Mouse (Mus musculus) forebrain, postnatal 0 days (tissue): ENCODE results near the gene Bcl7c. TPM values are rescaled to one million over a fixed set of nuclear protein-coding genes. Genes with fewer than 3 reads are reported as not detected.

Experiments used
- ATAC-seq: fragments of 200-750 bp; cut with Nextera tagmentation; 2 replicates; pipeline ENCODE4 v1.8.0; 2017; ENCODE audit warnings: mild to moderate bottlenecking, moderate library complexity
- DNase-seq: peaks from one replicate; pipeline ENCODE4 v3.0.0-alpha.2; 2015
- H3K27ac ChIP-seq: fragments of 300-500 bp; sonication (generic); 2 replicates; pipeline ENCODE4 v1.5.1; 2014; ENCODE audit warnings: low read depth, mild to moderate bottlenecking, antibody characterized with exemption, low read length, moderate library complexity, mixed read lengths
- H3K27me3 ChIP-seq: fragments of 300-500 bp; sonication (generic); 2 replicates; pipeline ENCODE4 v1.6.1; 2014; ENCODE audit warnings: mild to moderate bottlenecking, low read length, mixed read lengths; ENCODE audit not compliant: insufficient read depth
- H3K36me3 ChIP-seq: fragments of 300-500 bp; sonication (generic); 2 replicates; pipeline ENCODE4 v1.6.1; 2014; ENCODE audit warnings: mild to moderate bottlenecking, moderate library complexity; ENCODE audit not compliant: insufficient read depth
- H3K4me1 ChIP-seq: fragments of 300-500 bp; sonication (generic); 2 replicates; pipeline ENCODE4 v1.6.1; 2014; ENCODE audit warnings: antibody characterized with exemption; ENCODE audit not compliant: insufficient read depth
- H3K4me2 ChIP-seq: fragments of 300-500 bp; sonication (generic); 2 replicates; pipeline ENCODE4 v1.6.1; 2014; ENCODE audit warnings: low read depth, mild to moderate bottlenecking, moderate library complexity
- H3K4me3 ChIP-seq: fragments of 300-500 bp; sonication (generic); 2 replicates; pipeline ENCODE4 v1.5.1; 2014; ENCODE audit warnings: low read depth, low read length, mixed read lengths
- H3K9ac ChIP-seq: fragments of 300-500 bp; sonication (generic); 2 replicates; pipeline ENCODE4 v1.6.1; 2014; ENCODE audit warnings: mild to moderate bottlenecking
- H3K9me3 ChIP-seq: fragments of 300-500 bp; sonication (generic); 2 replicates; pipeline ENCODE4 v1.6.1; 2016; ENCODE audit warnings: low read length
- CTCF ChIP-seq: sonication (generic); IDR thresholded peaks from 2 replicates; pipeline ENCODE4 v1.5.1; 2016; ENCODE audit warnings: antibody characterized with exemption, control low read depth, low read depth
- WGBS: fragments of 180-500 bp; shearing (Covaris S2); extraction: QIAGEN DNeasy Blood & Tissue Kit; methylation state at CpG from one replicate; pipeline ENCODE4 v1.1.7; 2014; 5-methylcytosine and 5-hydroxymethylcytosine counted together
- polyA plus RNA-seq: library from polyadenylated mRNA; unstranded; fragments of >200 nt; fragmentation: Nextera tagmentation; extraction: Ambion mirVana; gene quantifications from 2 replicates; pipeline ENCODE4 v1.2.1, GENCODE M21; 2015
- total RNA-seq: library from RNA; depleted of rRNA; stranded (reverse); fragments of >200 nt; gene quantifications from 2 replicates; pipeline ENCODE4 v1.2.3, GENCODE M21; 2014

Gene Bcl7c
- total and polyA plus RNA-seq, 2 experiments from 2014 or later: 47.5 to 102 TPM

DNA sequence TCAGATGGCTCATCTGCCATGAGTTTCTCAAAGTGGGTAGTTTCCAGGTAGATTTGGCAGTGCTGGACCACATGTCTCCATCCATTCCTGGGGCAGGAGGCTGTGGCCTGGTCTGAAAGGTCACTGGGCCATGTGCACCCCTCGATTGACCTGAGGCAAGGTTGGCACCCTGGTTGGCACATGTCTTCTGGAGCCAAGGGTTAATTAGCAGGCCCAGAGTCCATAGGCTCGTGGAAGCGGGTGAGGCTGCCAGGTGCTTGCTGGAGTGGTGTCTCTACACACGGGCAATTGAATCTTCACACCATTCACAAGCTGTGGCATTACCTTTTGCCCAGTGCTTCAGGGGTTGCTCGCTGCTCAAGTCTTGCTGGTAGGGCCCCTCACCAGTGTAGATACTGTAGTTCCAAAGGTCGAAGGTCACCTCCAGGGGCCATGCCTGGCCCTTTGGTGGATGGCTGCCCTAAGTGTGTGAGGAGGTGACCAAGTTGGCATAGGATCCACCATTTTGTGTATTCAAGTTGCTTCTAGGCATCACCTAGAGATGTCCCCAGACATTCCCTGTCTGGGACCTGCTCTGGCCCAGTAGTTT lies 42.6 kb downstream of the Bcl7c start:
- H3K27ac ChIP-seq: no peak overlapping the region
- H3K9me3 ChIP-seq: no peaks in the 10 kb centered on the region
- no peaks in the 10 kb centered on the region for H3K4me1 ChIP-seq
- DNase-seq (no peak), ATAC-seq (no peak)
- no peak for TF ChIP-seq CTCF
- WGBS: 93% methylated on average over 6 of the region's 6 CpGs
- no peak overlapping the region for H3K4me2 ChIP-seq
- peaks cover 21% of the 10 kb centered on the region for H3K36me3 ChIP-seq
- H3K9ac ChIP-seq: no peak overlapping the region
- no peak overlapping the region for H3K4me3 ChIP-seq
- H3K27me3 ChIP-seq: no peaks in the 10 kb centered on the region

DNA sequence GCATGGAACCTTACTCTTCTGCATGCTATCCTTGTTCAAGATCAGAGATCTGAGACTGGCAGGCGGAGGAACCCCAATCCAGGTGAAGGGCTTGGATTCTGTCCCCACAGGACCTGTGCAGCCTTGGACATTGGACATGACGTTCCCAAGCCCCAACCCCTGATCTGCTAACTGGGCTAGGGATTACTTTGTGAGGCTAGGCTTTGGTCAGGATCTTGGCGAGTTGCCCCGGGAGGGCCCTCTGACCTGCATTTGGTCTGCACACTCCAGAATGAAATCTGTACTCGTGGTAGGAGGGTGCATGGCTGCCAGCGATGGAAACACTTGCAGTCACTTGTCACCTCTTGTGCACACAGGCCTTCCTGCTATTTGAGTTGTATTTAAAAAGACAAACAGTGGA lies 45.8 kb downstream of the Bcl7c start:
- 86% methylated on average over 6 of the region's 6 CpGs for WGBS
- no peak for TF ChIP-seq CTCF
- Histone ChIP-seq H3K9me3 (no peaks in the 10 kb centered on the region), H3K36me3 (peaks cover 21% of the 10 kb centered on the region), H3K4me1 (no peaks in the 10 kb centered on the region), H3K9ac (no peak overlapping the region), H3K27ac (no peak overlapping the region), H3K27me3 (no peaks in the 10 kb centered on the region), H3K4me3 (no peak overlapping the region), H3K4me2 (no peak overlapping the region)
- ATAC-seq (no peak), DNase-seq (no peak)

DNA sequence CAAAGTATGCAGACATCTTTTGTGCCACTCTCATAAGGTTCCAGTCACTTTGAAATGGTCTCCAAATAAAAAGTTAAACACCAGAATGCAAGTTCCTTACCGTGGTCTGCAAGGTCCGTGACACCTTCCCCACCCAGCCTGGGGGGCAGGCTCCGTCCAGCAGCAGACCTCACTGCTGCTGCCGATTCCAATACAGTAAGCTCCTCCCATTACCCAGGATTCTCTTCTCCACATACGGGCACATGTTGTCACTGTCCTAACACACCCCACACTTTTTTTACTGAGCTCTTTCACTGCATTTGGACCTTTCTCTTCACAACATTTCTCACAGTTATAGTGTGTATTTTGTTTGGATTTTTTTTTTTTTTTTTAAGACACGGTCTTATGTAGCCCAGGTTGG lies 46.9 kb downstream of the Bcl7c start:
- H3K9ac ChIP-seq: no peak overlapping the region
- WGBS: 80% methylated on average over 6 of the region's 6 CpGs
- no peak for DNase-seq
- H3K4me1 ChIP-seq: no peaks in the 10 kb centered on the region
- no peaks in the 10 kb centered on the region for H3K27me3 ChIP-seq
- no peak overlapping the region for H3K27ac ChIP-seq
- no peaks in the 10 kb centered on the region for H3K9me3 ChIP-seq
- peaks cover 20% of the 10 kb centered on the region for H3K36me3 ChIP-seq
- no peak overlapping the region for H3K4me3 ChIP-seq
- ATAC-seq: no peak
- H3K4me2 ChIP-seq: no peak overlapping the region
- TF ChIP-seq CTCF: no peak

DNA sequence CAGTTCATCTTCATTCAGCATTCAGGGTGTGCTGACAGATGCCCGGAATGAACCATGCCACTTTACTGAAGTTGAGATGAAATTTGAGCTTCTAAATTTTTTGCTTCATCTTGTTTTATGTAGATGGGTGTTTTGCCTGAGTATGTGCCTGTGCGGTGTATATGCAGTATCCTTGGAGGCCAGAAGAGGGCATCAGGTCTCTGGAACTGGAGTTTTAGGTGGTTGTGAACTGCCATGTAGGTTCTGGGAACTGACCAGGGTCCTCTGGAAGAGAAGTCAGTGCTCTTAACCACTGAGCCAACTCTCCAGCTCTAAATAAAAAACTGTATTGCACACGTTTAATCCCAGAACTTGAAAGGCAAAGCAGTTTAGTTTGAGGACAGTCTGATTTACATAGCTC lies 47.9 kb downstream of the Bcl7c start:
- H3K4me2 ChIP-seq: no peak overlapping the region
- no peak for DNase-seq
- no peaks in the 10 kb centered on the region for H3K27me3 ChIP-seq
- H3K4me1 ChIP-seq: no peaks in the 10 kb centered on the region
- WGBS: 88% methylated on average over 3 of the region's 3 CpGs
- no peak overlapping the region for H3K4me3 ChIP-seq
- TF ChIP-seq CTCF: no peak
- H3K9me3 ChIP-seq: no peaks in the 10 kb centered on the region
- H3K9ac ChIP-seq: no peak overlapping the region
- H3K36me3 ChIP-seq: peaks cover 11% of the 10 kb centered on the region
- H3K27ac ChIP-seq: no peak overlapping the region
- no peak for ATAC-seq

DNA sequence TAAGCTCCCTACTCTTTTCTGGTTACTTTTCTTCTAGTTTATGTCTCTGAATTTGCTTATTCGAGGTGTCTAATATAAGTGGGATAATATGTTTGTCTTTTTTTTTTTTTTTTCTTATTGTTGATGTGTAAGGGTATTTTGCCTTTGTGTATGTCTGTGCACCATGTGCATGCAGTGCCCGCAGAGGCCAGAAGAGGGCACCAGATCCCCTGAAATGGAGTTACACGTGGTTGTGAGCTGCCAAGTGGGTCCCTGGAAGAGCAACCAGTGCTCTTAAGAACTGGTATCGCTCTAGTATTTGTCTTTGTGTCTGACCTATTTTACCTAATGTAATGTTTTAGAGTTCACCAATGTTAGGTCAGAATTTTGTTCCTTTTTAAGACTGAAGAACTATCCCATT lies 51.8 kb downstream of the Bcl7c start:
- H3K9ac ChIP-seq: no peak overlapping the region
- no peaks in the 10 kb centered on the region for H3K4me1 ChIP-seq
- DNase-seq (peak; percentile 75), ATAC-seq (peak; percentile 61; the same call in 1 of the 2 replicates)
- no peak overlapping the region for H3K4me2 ChIP-seq
- no peaks in the 10 kb centered on the region for H3K9me3 ChIP-seq
- no peaks in the 10 kb centered on the region for H3K36me3 ChIP-seq
- no peak overlapping the region for H3K27ac ChIP-seq
- H3K27me3 ChIP-seq: no peaks in the 10 kb centered on the region
- TF ChIP-seq CTCF: peak; percentile 80
- 33% methylated on average over 4 of the region's 4 CpGs for WGBS
- no peak overlapping the region for H3K4me3 ChIP-seq

DNA sequence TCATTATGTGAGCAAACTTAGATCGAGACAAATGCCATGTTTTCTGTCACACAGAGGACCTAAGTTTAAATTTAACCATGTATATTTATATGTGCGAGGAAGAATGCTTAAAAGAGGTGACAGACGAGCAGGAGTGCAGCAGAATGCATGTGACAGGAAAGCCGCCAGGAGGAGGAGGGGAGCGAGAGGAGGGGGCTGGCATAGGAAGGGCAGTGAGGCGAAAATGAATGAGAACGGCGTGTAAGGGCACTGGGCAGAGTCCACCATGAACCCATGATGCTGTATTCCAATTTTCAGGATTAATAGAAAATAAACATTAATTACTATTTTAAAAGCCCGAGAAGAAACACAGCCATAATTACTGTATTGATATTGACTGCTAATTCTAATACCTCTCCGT lies 54.4 kb downstream of the Bcl7c start:
- 52% methylated on average over 10 of the region's 10 CpGs for WGBS
- Histone ChIP-seq H3K27me3 (no peaks in the 10 kb centered on the region), H3K9me3 (no peaks in the 10 kb centered on the region), H3K4me1 (no peaks in the 10 kb centered on the region), H3K4me3 (no peak overlapping the region), H3K9ac (no peak overlapping the region), H3K27ac (no peak overlapping the region), H3K36me3 (no peaks in the 10 kb centered on the region), H3K4me2 (no peak overlapping the region)
- ATAC-seq (no peak), DNase-seq (no peak)
- TF ChIP-seq CTCF: no peak

DNA sequence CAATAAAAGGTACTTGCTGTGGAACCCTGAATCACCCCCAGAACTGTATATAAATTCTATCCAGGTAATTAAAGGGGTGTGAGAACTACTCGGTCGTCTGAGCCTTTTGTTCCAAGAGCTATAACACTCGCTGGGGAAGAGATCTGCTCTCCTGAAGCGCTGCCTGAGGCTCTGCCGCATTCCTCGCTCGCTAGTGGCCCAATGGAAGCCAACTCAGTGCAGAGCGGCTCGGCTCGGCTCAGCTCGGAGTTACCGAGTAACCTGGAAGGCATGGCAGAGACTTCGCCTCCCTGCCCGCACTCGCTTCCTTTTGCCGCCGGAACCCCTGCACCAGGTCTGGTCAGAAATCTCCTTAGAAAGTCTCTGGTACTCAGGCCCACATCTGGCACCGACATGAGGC lies 56.7 kb downstream of the Bcl7c start:
- Histone ChIP-seq H3K27ac (no peak overlapping the region), H3K4me2 (peak overlapping the region; percentile 28; the same call in 1 of the 2 replicates), H3K4me3 (no peak overlapping the region), H3K4me1 (no peaks in the 10 kb centered on the region), H3K9ac (no peak overlapping the region), H3K36me3 (no peaks in the 10 kb centered on the region), H3K27me3 (no peaks in the 10 kb centered on the region), H3K9me3 (no peaks in the 10 kb centered on the region)
- DNase-seq (no peak), ATAC-seq (no peak)
- no peak for TF ChIP-seq CTCF
- 20% methylated on average over 18 of the region's 18 CpGs for WGBS
